Mouse (Mus musculus) neutrophil, adult 65 days (primary cell): Measurements from ENCODE around the gene Foxj3. TPM values are rescaled to one million over a fixed set of nuclear protein-coding genes. Genes with fewer than 3 reads are reported as not detected.

Experiments used
- total RNA-seq: library from RNA; stranded (reverse); gene quantifications from 2 replicates; pipeline ENCODE4 v1.2.4, GENCODE M21; 2023

Gene Foxj3
- total RNA-seq, result 36.0 and 50.3 TPM in 2 replicates

GRCm38 (mm10) chr4:119536615-119537014 lies at the start of gene Foxj3:
TSS of gene Foxj3 (plus strand) at chr4:119537004.

GRCm38 (mm10) chr4:119492291-119492932 lies 44.4 kb upstream of the Foxj3 start, which contains the start of gene Rimkla:
TSS of gene Rimkla (minus strand) at chr4:119492628.

GRCm38 (mm10) chr4:119539031-119539824 lies 2.4 kb downstream of the Foxj3 start, which contains the start of gene Frg2f1:
TSS of gene Frg2f1 (minus strand) at chr4:119539529.

GRCm38 (mm10) chr4:119637176-119637845 lies 100.5 kb downstream of the Foxj3 start, which contains the start of gene Guca2a:
TSS of gene Guca2a (plus strand) at chr4:119637704.

GRCm38 (mm10) chr4:119658731-119659130 lies 121.9 kb downstream of the Foxj3 start, which contains the start of gene Guca2b:
TSS of gene Guca2b (minus strand) at chr4:119658954.

Other genes with a start within 250 kb of the Foxj3 start
- 294 and 313 TPM in 2 replicates for gene Ybx1, start 242.4 kb upstream of the Foxj3 start, total RNA-seq
- gene Ppih, start 216.5 kb upstream of the Foxj3 start, total RNA-seq, result 14.5 and 19.0 TPM in 2 replicates
- not detected in 2 replicates for gene Ccdc30, start 121.5 kb upstream of the Foxj3 start, total RNA-seq
- 0.51 and 1.3 TPM in 2 replicates for gene Ppcs, start 114.6 kb upstream of the Foxj3 start, total RNA-seq
- not detected in 2 replicates for gene Zmynd12, start 114.2 kb upstream of the Foxj3 start, total RNA-seq
- not detected in 2 replicates for gene Rimkla, start 44.4 kb upstream of the Foxj3 start, total RNA-seq
- gene Frg2f1, start 2.5 kb downstream of the Foxj3 start, total RNA-seq, result 1.7 and 1.9 TPM in 2 replicates
- not detected in 2 replicates for gene Guca2a, start 100.7 kb downstream of the Foxj3 start, total RNA-seq
- gene Guca2b, start 122.0 kb downstream of the Foxj3 start, total RNA-seq, result not detected in 2 replicates
- gene Hivep3, start 196.8 kb downstream of the Foxj3 start, total RNA-seq, result 3.5 and 5.9 TPM in 2 replicates